Mouse (Mus musculus) liver, postnatal 0 days (tissue): ENCODE measurements around the gene a.

Experiments
- CTCF ChIP-seq: sonication (generic); IDR thresholded peaks from 2 replicates; pipeline ENCODE4 v1.5.1; 2016; ENCODE audit warnings: antibody characterized with exemption, low read depth
- EP300 ChIP-seq: IDR thresholded peaks from 2 replicates; pipeline ENCODE4 v1.6.1; 2016; ENCODE audit warnings: antibody characterized with exemption, low read depth, mild to moderate bottlenecking

GRCm38 (mm10) chr2:154915922-154916541 is 124.8 kb downstream of the a start:
- TF ChIP-seq CTCF (no peak), EP300 (no peak)
